Mouse (Mus musculus) stomach, postnatal 0 days (tissue): ENCODE data around the gene Fastkd5.

Experiments
- CTCF ChIP-seq: IDR thresholded peaks from 2 replicates; pipeline ENCODE4 v1.5.1; 2016; ENCODE audit warnings: antibody characterized with exemption, low read depth, mild to moderate bottlenecking, moderate library complexity
- EP300 ChIP-seq: optimal IDR thresholded peaks from 2 replicates; pipeline ENCODE3; 2016; ENCODE audit warnings: antibody characterized with exemption

DNA sequence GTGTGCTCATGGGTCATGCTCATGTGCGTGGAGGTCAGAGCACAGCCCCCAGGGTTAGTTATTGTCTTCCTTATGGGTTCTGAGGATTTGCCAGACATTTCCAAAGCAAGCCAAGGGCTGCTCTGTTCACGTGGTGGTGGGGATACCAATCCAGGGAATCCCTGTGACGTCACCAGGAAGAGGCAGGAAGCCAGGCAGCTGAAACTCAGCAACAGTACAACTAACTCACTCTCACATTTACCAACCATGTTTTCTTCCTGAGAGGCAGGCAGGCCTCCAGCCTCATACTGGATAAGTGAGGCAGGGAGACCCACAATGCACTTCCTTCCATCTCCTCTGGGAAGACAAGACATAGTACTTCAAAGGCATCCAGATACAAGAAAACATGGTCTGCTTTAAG lies 31.4 kb downstream of the Fastkd5 start:
- no peak for TF ChIP-seq CTCF
- TF ChIP-seq EP300 = no peak
